Mouse (Mus musculus) MEL (cell line): ENCODE results near the gene Mrpl53. TPM values are rescaled to one million over a fixed set of nuclear protein-coding genes. Genes with fewer than 3 reads are reported as not detected.
A peak's percentile ranks its signal among the peaks of the same experiment; 100 is the strongest.

Experiments
- DNase-seq: peaks from one replicate; pipeline ENCODE4 v3.0.0; 2011; ENCODE audit warnings: low read depth, low spot score
- H3K27ac ChIP-seq: 2 replicates; pipeline ENCODE4 v1.5.1; 2012; ENCODE audit warnings: low read depth, mild to moderate bottlenecking, control low read depth, low read length, moderate library complexity; ENCODE audit not compliant: control insufficient read depth
- H3K27me3 ChIP-seq, 2 experiments: fragments of 150-350 bp in 1 of 2; sonication (generic) in 1 of 2; 2 replicates each; pipeline ENCODE4 v1.6.1; 2012; ENCODE audit warnings: low read length in 2 of 2, mild to moderate bottlenecking in 2 of 2, improper control_type of control experiment in 1 of 2, moderate library complexity in 1 of 2; ENCODE audit not compliant: insufficient read depth in 2 of 2, control insufficient read depth in 1 of 2
- H3K36me3 ChIP-seq, 2 experiments: 2 replicates each; pipeline ENCODE4 v1.6.1; 2012 to 2014; ENCODE audit warnings: low read length in 2 of 2, improper control_type of control experiment in 1 of 2, inconsistent platforms in 1 of 2, mild to moderate bottlenecking in 1 of 2; ENCODE audit not compliant: insufficient read depth in 2 of 2, control insufficient read depth in 1 of 2
- H3K4me1 ChIP-seq, 2 experiments: fragments of 150-350 bp in 1 of 2; sonication (generic) in 1 of 2; 2 replicates each; pipeline ENCODE4 v1.6.1; 2012; ENCODE audit warnings: low read length in 2 of 2, improper control_type of control experiment in 1 of 2, mild to moderate bottlenecking in 1 of 2; ENCODE audit not compliant: insufficient read depth in 2 of 2, control insufficient read depth in 1 of 2
- H3K4me3 ChIP-seq, 2 experiments: fragments of 150-350 bp in 1 of 2; sonication (generic) in 1 of 2; 2 replicates each; pipeline ENCODE4 v1.5.1; 2012; ENCODE audit warnings: low read depth in 2 of 2, low read length in 2 of 2, mild to moderate bottlenecking in 2 of 2, moderate library complexity in 2 of 2, control low read depth in 1 of 2, improper control_type of control experiment in 1 of 2; ENCODE audit not compliant: control insufficient read depth in 1 of 2, insufficient read depth in 1 of 2
- H3K79me2 ChIP-seq: 2 replicates; pipeline ENCODE4 v1.6.1; 2012; ENCODE audit warnings: mild to moderate bottlenecking, low read length, moderate library complexity; ENCODE audit not compliant: control insufficient read depth, poor library complexity, insufficient read depth
- H3K9ac ChIP-seq: 2 replicates; pipeline ENCODE4 v1.6.1; 2012; ENCODE audit warnings: low read depth, mild to moderate bottlenecking, control low read depth, low read length, moderate library complexity; ENCODE audit not compliant: control insufficient read depth, poor library complexity, severe bottlenecking
- H3K9me3 ChIP-seq: fragments of 150-350 bp; sonication (generic); replicated peaks from 2 replicates; pipeline ENCODE4 v1.6.1; 2012; ENCODE audit warnings: mild to moderate bottlenecking, low read length, improper control_type of control experiment, moderate library complexity; ENCODE audit not compliant: insufficient read depth
- CHD2 ChIP-seq: IDR thresholded peaks from 2 replicates; pipeline ENCODE4 v1.6.1; 2011; ENCODE audit warnings: low read length, improper control_type of control experiment
- CTCF ChIP-seq, 3 experiments: IDR thresholded peaks in 2 of 3; conservative IDR thresholded peaks in 1 of 3; 2 replicates each; pipeline ENCODE4 v1.5.1; 2011 to 2012; ENCODE audit warnings: low read length in 3 of 3, low read depth in 2 of 3, mild to moderate bottlenecking in 2 of 3, improper control_type of control experiment in 1 of 3, inconsistent platforms in 1 of 3, mixed read lengths in 1 of 3, moderate library complexity in 1 of 3; ENCODE audit not compliant: control insufficient read depth in 1 of 3, insufficient read depth in 1 of 3, poor library complexity in 1 of 3, severe bottlenecking in 1 of 3
- E2F4 ChIP-seq: IDR thresholded peaks from 2 replicates; pipeline ENCODE4 v1.6.1; 2011; ENCODE audit warnings: low read depth, low read length, improper control_type of control experiment, borderline replicate concordance
- ELF1 ChIP-seq: IDR thresholded peaks from 2 replicates; pipeline ENCODE4 v1.6.1; 2014; ENCODE audit warnings: low read depth, mild to moderate bottlenecking, inconsistent platforms, low read length, improper control_type of control experiment, moderate library complexity
- EP300 ChIP-seq, 2 experiments: IDR thresholded peaks; 2 replicates each; pipeline ENCODE4 v1.6.1; 2011; ENCODE audit warnings: improper control_type of control experiment in 2 of 2, low read length in 2 of 2, low read depth in 1 of 2, mild to moderate bottlenecking in 1 of 2
- GABPA ChIP-seq: IDR thresholded peaks from 2 replicates; pipeline ENCODE4 v1.6.1; 2012; ENCODE audit warnings: low read depth, mild to moderate bottlenecking, inconsistent platforms, low read length, improper control_type of control experiment, moderate library complexity
- HCFC1 ChIP-seq: IDR thresholded peaks from 2 replicates; pipeline ENCODE4 v1.6.1; 2012; ENCODE audit warnings: low read depth, mild to moderate bottlenecking, inconsistent platforms, low read length, improper control_type of control experiment, moderate library complexity
- JUND ChIP-seq: IDR thresholded peaks from 2 replicates; pipeline ENCODE4 v1.6.1; 2011; ENCODE audit warnings: low read depth, mild to moderate bottlenecking, improper control_type of control experiment, low read length
- KAT2A ChIP-seq: conservative IDR thresholded peaks from 2 replicates; pipeline ENCODE4 v1.6.1; 2012; ENCODE audit warnings: low read depth, low read length, improper control_type of control experiment, inconsistent platforms
- MAX ChIP-seq: IDR thresholded peaks from 2 replicates; pipeline ENCODE4 v1.6.1; 2011; ENCODE audit warnings: low read length, improper control_type of control experiment
- MAZ ChIP-seq: IDR thresholded peaks from 2 replicates; pipeline ENCODE4 v1.6.1; 2012; ENCODE audit warnings: low read depth, mild to moderate bottlenecking, inconsistent platforms, low read length, improper control_type of control experiment
- MEF2A ChIP-seq: IDR thresholded peaks from 2 replicates; pipeline ENCODE4 v1.6.1; 2014; ENCODE audit warnings: low read depth, mild to moderate bottlenecking, inconsistent platforms, low read length, improper control_type of control experiment; ENCODE audit not compliant: poor library complexity, insufficient replicate concordance, severe bottlenecking; ENCODE audit errors: extremely low read depth
- MYC ChIP-seq: IDR thresholded peaks from 2 replicates; pipeline ENCODE4 v1.6.1; 2011; ENCODE audit warnings: low read depth, mild to moderate bottlenecking, low read length, improper control_type of control experiment, moderate library complexity
- NELFE ChIP-seq: IDR thresholded peaks from 2 replicates; pipeline ENCODE4 v1.6.1; 2011; ENCODE audit warnings: low read depth, low read length, improper control_type of control experiment
- POLR2AphosphoS2 ChIP-seq: IDR thresholded peaks from 2 replicates; pipeline ENCODE4 v1.6.1; 2011; ENCODE audit warnings: low read length, improper control_type of control experiment
- POLR2AphosphoS5 ChIP-seq: IDR thresholded peaks from 2 replicates; pipeline ENCODE4 v1.6.1; 2012; ENCODE audit warnings: low read depth, borderline replicate concordance, mild to moderate bottlenecking, inconsistent platforms, low read length, moderate library complexity, mixed read lengths
- RAD21 ChIP-seq: IDR thresholded peaks from 2 replicates; pipeline ENCODE4 v1.6.1; 2011; ENCODE audit warnings: mild to moderate bottlenecking, low read depth, low read length, improper control_type of control experiment
- RCOR1 ChIP-seq: IDR thresholded peaks from 2 replicates; pipeline ENCODE4 v1.6.1; 2012; ENCODE audit warnings: low read depth, mild to moderate bottlenecking, inconsistent platforms, low read length, improper control_type of control experiment
- SIN3A ChIP-seq: IDR thresholded peaks from 2 replicates; pipeline ENCODE4 v1.6.1; 2012; ENCODE audit warnings: low read length, improper control_type of control experiment, inconsistent platforms
- SMC3 ChIP-seq: IDR thresholded peaks from 2 replicates; pipeline ENCODE4 v1.6.1; 2011; ENCODE audit warnings: low read depth, low read length, improper control_type of control experiment
- TAL1 ChIP-seq: IDR thresholded peaks from 2 replicates; pipeline ENCODE4 v1.6.1; 2012; ENCODE audit warnings: mild to moderate bottlenecking, inconsistent platforms, low read length, moderate library complexity, mixed read lengths
- TBP ChIP-seq: IDR thresholded peaks from 2 replicates; pipeline ENCODE4 v1.8.0; 2011; ENCODE audit warnings: low read depth, low read length, improper control_type of control experiment
- TCF12 ChIP-seq: IDR thresholded peaks from 2 replicates; pipeline ENCODE4 v1.6.1; 2014; ENCODE audit warnings: low read depth, mild to moderate bottlenecking, inconsistent platforms, low read length, improper control_type of control experiment, moderate library complexity
- USF1 ChIP-seq: IDR thresholded peaks from 2 replicates; pipeline ENCODE4 v1.6.1; 2014; ENCODE audit warnings: low read depth, mild to moderate bottlenecking, inconsistent platforms, low read length, improper control_type of control experiment, moderate library complexity
- USF2 ChIP-seq, 2 experiments: IDR thresholded peaks; 2 replicates each; pipeline ENCODE4 v1.6.1; 2011 to 2012; ENCODE audit warnings: improper control_type of control experiment in 2 of 2, low read length in 2 of 2, borderline replicate concordance in 1 of 2, inconsistent platforms in 1 of 2, low read depth in 1 of 2, mild to moderate bottlenecking in 1 of 2; ENCODE audit not compliant: insufficient read depth in 1 of 2
- ZKSCAN1 ChIP-seq: IDR thresholded peaks from 2 replicates; pipeline ENCODE4 v1.6.1; 2012; ENCODE audit warnings: low read depth, mild to moderate bottlenecking, inconsistent platforms, low read length, improper control_type of control experiment, moderate library complexity
- ZMIZ1 ChIP-seq: IDR thresholded peaks from 2 replicates; pipeline ENCODE4 v1.6.1; 2012; ENCODE audit warnings: low read depth, mild to moderate bottlenecking, inconsistent platforms, low read length, improper control_type of control experiment, moderate library complexity
- ZNF384 ChIP-seq: IDR thresholded peaks from 2 replicates; pipeline ENCODE4 v1.6.1; 2012; ENCODE audit warnings: low read depth, mild to moderate bottlenecking, inconsistent platforms, low read length, improper control_type of control experiment
- polyA plus RNA-seq, 2 experiments: library from polyadenylated mRNA; stranded (reverse) in 1 of 2; unstranded in 1 of 2; fragments of >175 nt in 1 of 2; fragments of >200 nt in 1 of 2; gene quantifications; 2 replicates each; pipeline versions ENCODE4 v1.2.1 to v1.2.4; 2012; ENCODE audit warnings: low replicate concordance in 2 of 2, low read depth in 1 of 2; ENCODE audit not compliant: insufficient read length in 2 of 2, insufficient read depth in 1 of 2, missing spikeins in 1 of 2
- total RNA-seq: library from RNA; depleted of rRNA; stranded (reverse); fragments of 300-350 nt; gene quantifications from 2 replicates; pipeline ENCODE4 v1.2.3, GENCODE M21; 2012

Mrpl53 gene
- total and polyA plus RNA-seq, 3 experiments: 63.8 to 91.3 TPM; not detected in 1

- H3K4me3 ChIP-seq: no peak overlapping the region; a peak in 1 of 4 replicates
- no peaks in the 10 kb centered on the region for H3K79me2 ChIP-seq
- 0 out of 4 replicates have a peak, but pooled peaks cover 0 to 1% of the 10 kb centered on the region in 2 experiments for H3K27me3 ChIP-seq
- H3K9me3 ChIP-seq: no peaks in the 10 kb centered on the region
- H3K4me1 ChIP-seq: peaks cover 0 to 5% of the 10 kb centered on the region in 2 experiments; a peak in 3 of 4 replicates
- peak; percentile 59 for DNase-seq
- H3K27ac ChIP-seq: no peak overlapping the region
- TF ChIP-seq KAT2A (no peak), ZKSCAN1 (no peak), CTCF (IDR thresholded peaks at IDR 0.05 in 2 of 3, conservative IDR thresholded peaks at IDR 0.05 in 1 of 3; ENCODE audit: control insufficient read depth in 1 of 3, insufficient read depth in 1 of 3, low read depth in 2 of 3, low read length in 3 of 3, poor library complexity in 1 of 3, severe bottlenecking in 1 of 3) (no peak), SIN3A (no peak), E2F4 (no peak), TBP (no peak), NELFE (no peak), CHD2 (no peak), TAL1 (no peak), USF2 (IDR thresholded peaks at IDR 0.05; ENCODE audit: borderline replicate concordance in 1 of 2, insufficient read depth in 1 of 2, low read depth in 1 of 2, low read length in 2 of 2) (no peak), POLR2AphosphoS5 (no peak), RCOR1 (no peak), GABPA (no peak), MEF2A (no peak), SMC3 (no peak), USF1 (no peak), MAZ (no peak)
- H3K9ac ChIP-seq: no peak overlapping the region
- peaks cover 0 to 4% of the 10 kb centered on the region in 2 experiments; a peak in 1 of 4 replicates for H3K36me3 ChIP-seq
Observed at GRCm38 (mm10) chr6:83095968-83096367, 12.9 kb upstream of the Mrpl53 start.

- Histone ChIP-seq H3K9me3 (no peaks in the 10 kb centered on the region), H3K79me2 (peaks cover 12% of the 10 kb centered on the region), H3K9ac (no peak overlapping the region), H3K4me3 (no peak overlapping the region), H3K27me3 (0 out of 4 replicates have a peak, but pooled peaks cover 0 to 1% of the 10 kb centered on the region in 2 experiments), H3K27ac (no peak overlapping the region), H3K4me1 (peaks cover 0 to 7% of the 10 kb centered on the region in 2 experiments; a peak in 3 of 4 replicates), H3K36me3 (peaks cover 0 to 8% of the 10 kb centered on the region in 2 experiments; a peak in 2 of 4 replicates)
- TF ChIP-seq ELF1 (no peak), MAZ (no peak), SIN3A (no peak), E2F4 (no peak), MYC (no peak), POLR2AphosphoS2 (no peak), TCF12 (no peak), ZNF384 (no peak), HCFC1 (no peak), EP300 (IDR thresholded peaks at IDR 0.05; ENCODE audit: low read depth in 1 of 2, low read length in 2 of 2) (no peak), MAX (no peak), KAT2A (no peak), ZMIZ1 (no peak), MEF2A (no peak), USF2 (IDR thresholded peaks at IDR 0.05; ENCODE audit: borderline replicate concordance in 1 of 2, insufficient read depth in 1 of 2, low read depth in 1 of 2, low read length in 2 of 2) (no peak), RAD21 (no peak), GABPA (no peak), JUND (no peak)
- no peak for DNase-seq
Observed at GRCm38 (mm10) chr6:83098411-83098810, 10.4 kb upstream of the Mrpl53 start.
